Mouse (Mus musculus) cortical plate, adult 2 months (tissue): ENCODE measurements around the gene Tfg. TPM values are rescaled to one million over a fixed set of nuclear protein-coding genes. Genes with fewer than 3 reads are reported as not detected.

Experiments used
- H3K27ac ChIP-seq: fragments of 200-500 bp; 2 replicates; pipeline ENCODE4 v1.5.1; 2012; ENCODE audit warnings: low read length, control low read depth, inconsistent platforms; ENCODE audit not compliant: insufficient read depth
- H3K4me1 ChIP-seq: fragments of 200-500 bp; 2 replicates; pipeline ENCODE4 v1.6.1; 2011; ENCODE audit warnings: low read length; ENCODE audit not compliant: control insufficient read depth, insufficient read depth
- H3K4me3 ChIP-seq: fragments of 200-500 bp; 2 replicates; pipeline ENCODE4 v1.5.1; 2011; ENCODE audit warnings: mild to moderate bottlenecking, low read length, control low read depth; ENCODE audit not compliant: insufficient read depth
- CTCF ChIP-seq: fragments of 200-500 bp; IDR thresholded peaks from 2 replicates; pipeline ENCODE4 v1.5.1; 2011; ENCODE audit warnings: mild to moderate bottlenecking, control low read depth, low read length; ENCODE audit not compliant: insufficient read depth; ENCODE audit errors: extremely low read depth
- POLR2A ChIP-seq: fragments of 200-500 bp; IDR thresholded peaks from 2 replicates; pipeline ENCODE4 v1.6.1; 2011; ENCODE audit warnings: mild to moderate bottlenecking, low read length, control low read depth; ENCODE audit not compliant: insufficient read depth; ENCODE audit errors: extremely low read depth
- polyA plus RNA-seq: library from polyadenylated mRNA; depleted of rRNA; stranded (reverse); fragments of >200 nt; gene quantifications from 2 replicates; pipeline ENCODE4 v1.2.3, GENCODE M21; 2012

The Tfg gene
- polyA plus RNA-seq, 1 experiment, result 66.0 TPM

DNA sequence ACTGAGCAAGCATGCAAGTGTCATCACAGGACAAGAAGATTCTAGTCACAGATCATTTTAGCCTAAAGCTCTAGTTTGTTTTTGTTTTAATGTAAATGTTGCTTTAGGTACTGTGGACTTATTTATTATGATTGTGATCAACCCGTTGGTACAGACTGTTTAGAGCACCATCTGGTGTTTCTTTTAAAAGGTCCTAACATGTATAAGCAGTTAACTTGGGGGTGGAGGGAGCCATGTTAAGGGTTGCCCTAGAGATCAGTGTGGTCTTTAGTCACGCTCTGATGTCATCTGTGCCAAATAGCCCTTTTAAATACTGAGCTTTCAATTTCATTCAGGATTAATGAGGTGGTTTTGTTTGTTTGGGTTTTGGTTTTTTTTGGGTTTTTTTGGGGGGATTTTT lies 20.8 kb downstream of the Tfg start:
- H3K27ac ChIP-seq, result no peak overlapping the region
- H3K4me3 ChIP-seq, result no peak overlapping the region
- TF ChIP-seq POLR2A, result no peak
- no peaks in the 10 kb centered on the region for H3K4me1 ChIP-seq

- Histone ChIP-seq H3K4me3 (no peak overlapping the region), H3K27ac (no peak overlapping the region), H3K4me1 (no peaks in the 10 kb centered on the region)
- TF ChIP-seq CTCF (no peak), POLR2A (no peak)
These were observed 26.5 kb downstream of the Tfg start for GRCm38 (mm10) chr16:56690715-56691114.

DNA sequence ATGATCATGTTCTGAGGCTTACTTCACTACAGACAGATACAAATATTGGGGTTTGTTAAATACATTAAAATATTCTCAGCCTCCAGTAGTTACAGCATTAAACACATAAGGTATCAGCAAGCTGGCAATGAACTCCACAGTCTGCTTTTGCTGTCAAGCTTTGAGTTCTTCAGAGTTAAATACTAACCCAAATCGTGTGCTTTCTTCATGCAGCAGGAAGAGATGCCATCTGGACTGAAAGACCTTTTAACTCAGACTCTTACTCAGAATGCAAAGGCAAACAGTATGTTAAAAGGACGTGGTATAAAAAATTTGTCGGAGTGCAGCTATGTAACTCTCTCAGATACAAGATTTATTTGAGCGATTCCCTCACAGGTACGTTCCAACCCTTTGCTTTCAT lies 30.5 kb downstream of the Tfg start:
- Histone ChIP-seq H3K27ac (no peak overlapping the region), H3K4me3 (no peak overlapping the region), H3K4me1 (no peaks in the 10 kb centered on the region)
- no peak for TF ChIP-seq POLR2A
- TF ChIP-seq CTCF, result no peak

- TF ChIP-seq POLR2A, result no peak
- TF ChIP-seq CTCF, result no peak
- Histone ChIP-seq H3K4me1 (no peaks in the 10 kb centered on the region), H3K27ac (no peak overlapping the region), H3K4me3 (no peak overlapping the region)
These were observed 36.1 kb downstream of the Tfg start for GRCm38 (mm10) chr16:56681010-56681645.

- TF ChIP-seq POLR2A, result no peak
- TF ChIP-seq CTCF, result peak; percentile 46
- no peaks in the 10 kb centered on the region for H3K4me1 ChIP-seq
- H3K4me3 ChIP-seq, result no peak overlapping the region
- no peak overlapping the region for H3K27ac ChIP-seq
These were observed 40.1 kb downstream of the Tfg start for GRCm38 (mm10) chr16:56677146-56677545.

GRCm38 (mm10) chr16:56673420-56673819 lies 43.8 kb downstream of the Tfg start:
- no peak overlapping the region for H3K27ac ChIP-seq
- no peak overlapping the region for H3K4me3 ChIP-seq
- H3K4me1 ChIP-seq, result no peaks in the 10 kb centered on the region
- TF ChIP-seq POLR2A (no peak), CTCF (no peak)

GRCm38 (mm10) chr16:56670941-56671340 lies 46.3 kb downstream of the Tfg start:
- Histone ChIP-seq H3K27ac (no peak overlapping the region), H3K4me1 (no peaks in the 10 kb centered on the region), H3K4me3 (no peak overlapping the region)
- TF ChIP-seq CTCF, result no peak
- no peak for TF ChIP-seq POLR2A

DNA sequence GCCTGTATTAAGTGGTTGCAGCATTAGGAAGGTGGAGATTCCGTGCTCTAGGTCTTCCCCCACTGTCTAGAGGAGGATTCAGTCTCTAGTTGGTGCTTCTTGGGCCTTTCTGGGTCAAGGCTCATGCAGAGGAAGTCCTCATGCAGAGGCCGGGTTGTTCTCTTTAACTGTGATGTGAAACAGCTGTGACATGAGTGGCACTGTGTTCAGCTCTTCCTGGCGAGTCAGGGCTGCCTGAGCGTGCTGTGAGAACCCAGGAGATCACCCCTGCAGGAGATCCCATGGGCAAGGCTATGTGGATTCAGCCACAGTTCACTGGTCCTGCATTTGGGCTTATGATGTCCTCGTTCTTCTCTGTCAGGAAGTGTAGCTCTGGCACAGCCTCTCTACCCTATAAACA lies 47.7 kb downstream of the Tfg start:
- H3K4me3 ChIP-seq, result no peak overlapping the region
- TF ChIP-seq CTCF, result no peak
- no peaks in the 10 kb centered on the region for H3K4me1 ChIP-seq
- no peak overlapping the region for H3K27ac ChIP-seq

- TF ChIP-seq CTCF (no peak), POLR2A (no peak)
- Histone ChIP-seq H3K4me3 (no peak overlapping the region), H3K27ac (no peak overlapping the region), H3K4me1 (no peaks in the 10 kb centered on the region)
These were observed 58.4 kb downstream of the Tfg start for GRCm38 (mm10) chr16:56658866-56659265.

- H3K4me3 ChIP-seq, result no peak overlapping the region
- TF ChIP-seq CTCF, result no peak
- TF ChIP-seq POLR2A, result no peak
- H3K27ac ChIP-seq, result no peak overlapping the region
- no peaks in the 10 kb centered on the region for H3K4me1 ChIP-seq
These were observed 61.9 kb downstream of the Tfg start for GRCm38 (mm10) chr16:56655193-56655910.
